Mouse (Mus musculus) liver, postnatal 0 days (tissue): ENCODE results near the gene Megf8.

ENCODE experiments used
- CTCF ChIP-seq: sonication (generic); IDR thresholded peaks from 2 replicates; pipeline ENCODE4 v1.5.1; 2016; ENCODE audit warnings: antibody characterized with exemption, low read depth
- EP300 ChIP-seq: IDR thresholded peaks from 2 replicates; pipeline ENCODE4 v1.6.1; 2016; ENCODE audit warnings: antibody characterized with exemption, low read depth, mild to moderate bottlenecking

DNA sequence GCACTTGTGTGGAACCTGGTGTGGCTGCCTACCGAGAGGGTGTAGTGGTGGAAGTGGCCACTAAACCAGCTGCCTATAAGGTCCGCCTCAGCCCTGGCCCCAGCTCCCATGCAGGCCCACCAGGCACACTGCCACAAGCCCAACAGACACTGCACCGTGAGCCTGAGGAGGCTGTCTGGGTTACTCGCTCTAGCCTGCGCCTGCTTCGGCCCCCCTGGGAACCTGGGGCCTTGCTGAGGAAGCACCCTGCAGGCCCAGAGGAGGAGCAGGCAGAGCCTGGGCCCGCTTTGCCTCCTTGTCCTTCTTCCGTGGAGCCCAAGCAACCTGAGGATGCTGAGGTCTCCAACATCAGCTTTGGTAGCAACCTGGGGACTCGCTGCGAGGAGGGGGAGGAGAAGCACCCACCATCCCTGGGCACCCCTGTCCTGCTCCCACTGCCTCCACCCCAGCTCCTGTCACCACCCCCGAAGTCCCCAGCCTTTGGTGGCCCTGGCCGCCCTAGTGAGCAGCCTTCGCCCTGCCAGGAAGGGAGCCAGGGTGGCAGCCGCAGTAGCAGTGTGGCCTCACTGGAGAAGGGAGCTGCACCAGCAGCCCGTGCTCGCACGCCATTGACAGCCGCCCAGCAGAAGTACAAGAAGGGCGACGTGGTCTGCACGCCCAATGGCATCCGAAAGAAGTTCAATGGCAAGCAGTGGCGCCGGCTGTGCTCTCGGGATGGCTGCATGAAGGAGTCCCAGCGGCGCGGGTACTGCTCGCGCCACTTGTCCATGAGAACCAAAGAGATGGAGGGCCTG lies 45.1 kb upstream of the Megf8 start:
- TF ChIP-seq CTCF (no peak), EP300 (no peak)
